Comparison of ENCODE assay signal across 9 mouse cellular contexts in the genomic region with DNA sequence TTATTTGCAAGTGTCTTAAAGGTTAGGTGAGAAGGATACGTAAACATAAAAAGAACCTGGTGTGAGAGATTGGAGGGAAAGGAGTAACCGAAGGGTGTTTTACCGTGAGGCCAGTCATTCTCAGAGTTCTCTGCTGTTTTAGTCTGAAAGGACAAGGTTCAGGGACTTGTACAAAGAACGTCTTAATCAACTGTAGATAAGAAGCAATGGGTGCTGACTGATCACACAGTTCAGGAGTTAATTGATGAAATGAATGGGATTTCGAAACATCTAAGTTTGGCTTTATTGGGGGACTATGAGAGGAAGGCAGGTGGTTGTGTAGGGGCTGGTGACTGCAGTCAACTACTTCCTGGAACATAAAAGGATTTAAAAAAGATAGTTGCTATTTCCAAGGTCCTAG. TPM values are rescaled to one million over a fixed set of nuclear protein-coding genes. Genes with fewer than 3 reads are reported as not detected.
DNase-seq lines count a peak whose midpoint lies in the region; ATAC-seq and TF ChIP-seq lines count a peak whose summit lies in the region.
"Had no signal": no experiment of that assay in that cellular context is flagged by ENCODE, and none has a peak within 500 bp of the region (broad histone marks: within the 10 kb centered on the region; RNA-seq: fewer than 3 reads in every experiment).

No protein-coding gene starts in this region.

- H3K36me3 ChIP-seq in liver, adult 2 months (ENCODE audit: control insufficient read depth, insufficient read depth, low read length): no peaks in the 10 kb centered on the region
- 0 out of 2 replicates have a peak, but pooled peaks cover 3% of the 10 kb centered on the region for H3K36me3 ChIP-seq in embryonic facial prominence, embryonic 13.5 days
- no peaks in the 10 kb centered on the region for H3K36me3 ChIP-seq in intestine, postnatal 0 days (ENCODE audit: control insufficient read depth, insufficient read depth)
- H3K36me3 ChIP-seq in neural tube, embryonic 13.5 days: 0 out of 2 replicates have a peak, but pooled peaks cover 11% of the 10 kb centered on the region

- H3K4me2 ChIP-seq in embryonic facial prominence, embryonic 13.5 days: peak overlapping the region; percentile 83
- H3K4me2 ChIP-seq in intestine, postnatal 0 days (replicated peaks; ENCODE audit: low read depth): peak overlapping the region; percentile 78
- H3K4me2 ChIP-seq in neural tube, embryonic 13.5 days: peak overlapping the region; percentile 90

- H3K27ac ChIP-seq in liver, adult 2 months (replicated peaks; ENCODE audit: insufficient read depth, low read depth, low read length): no peak overlapping the region
- H3K27ac ChIP-seq in embryonic facial prominence, embryonic 13.5 days: no peak overlapping the region
- H3K27ac ChIP-seq in intestine, postnatal 0 days (ENCODE audit: low read depth, low read length): no peak overlapping the region
- peak overlapping the region; percentile 87; the same call in 1 of the 2 replicates for H3K27ac ChIP-seq in neural tube, embryonic 13.5 days (replicated peaks)

- WGBS in liver, adult 2 months: 23% methylated on average over 5 of the region's 5 CpGs
- WGBS in embryonic facial prominence, embryonic 13.5 days: 52% methylated on average over 5 of the region's 5 CpGs
- WGBS in intestine, postnatal 0 days: 27% methylated on average over 5 of the region's 5 CpGs
- WGBS in neural tube, embryonic 13.5 days: 58% methylated on average over 5 of the region's 5 CpGs

- no peak for TF ChIP-seq POLR2A in liver, adult 2 months (IDR thresholded peaks at IDR 0.05; ENCODE audit: extremely low read depth, insufficient read depth, low read length)

- no peak overlapping the region for H3K9ac ChIP-seq in liver, adult 2 months (ENCODE audit: low read depth, low read length)
- H3K9ac ChIP-seq in embryonic facial prominence, embryonic 13.5 days: peak overlapping the region; percentile 87
- H3K9ac ChIP-seq in intestine, postnatal 0 days (ENCODE audit: low read depth, low read length): peak overlapping the region; percentile 67; the same call in 1 of the 2 replicates
- H3K9ac ChIP-seq in neural tube, embryonic 13.5 days: peak overlapping the region; percentile 90

- no peaks in the 10 kb centered on the region for H3K27me3 ChIP-seq in liver, adult 2 months (ENCODE audit: control insufficient read depth, insufficient read depth, low read length)
- no peaks in the 10 kb centered on the region for H3K27me3 ChIP-seq in embryonic facial prominence, embryonic 13.5 days
- H3K27me3 ChIP-seq in intestine, postnatal 0 days (replicated peaks; ENCODE audit: control insufficient read depth, insufficient read depth, low read length): no peaks in the 10 kb centered on the region
- no peaks in the 10 kb centered on the region for H3K27me3 ChIP-seq in neural tube, embryonic 13.5 days

- H3K4me1 ChIP-seq in liver, adult 2 months (ENCODE audit: control insufficient read depth, insufficient read depth, low read length): peaks cover 3% of the 10 kb centered on the region; the same call in 1 of the 2 replicates
- peaks cover 7% of the 10 kb centered on the region for H3K4me1 ChIP-seq in embryonic facial prominence, embryonic 13.5 days
- peaks cover 6% of the 10 kb centered on the region for H3K4me1 ChIP-seq in intestine, postnatal 0 days (replicated peaks; ENCODE audit: control insufficient read depth, insufficient read depth, low read length)
- H3K4me1 ChIP-seq in neural tube, embryonic 13.5 days (replicated peaks): peaks cover 36% of the 10 kb centered on the region

- no peaks in the 10 kb centered on the region for H3K9me3 ChIP-seq in embryonic facial prominence, embryonic 13.5 days
- no peaks in the 10 kb centered on the region for H3K9me3 ChIP-seq in intestine, postnatal 0 days (ENCODE audit: control insufficient read depth)
- H3K9me3 ChIP-seq in neural tube, embryonic 13.5 days: no peaks in the 10 kb centered on the region

- H3K79me2 ChIP-seq in liver, adult 2 months (ENCODE audit: control insufficient read depth, insufficient read depth, low read length): peaks cover 14% of the 10 kb centered on the region; the same call in 1 of the 2 replicates

- peak overlapping the region; percentile 70; the same call in 1 of the 2 replicates for H3K4me3 ChIP-seq in liver, adult 2 months (ENCODE audit: insufficient read depth, low read depth, low read length)
- H3K4me3 ChIP-seq in embryonic facial prominence, embryonic 13.5 days: peak overlapping the region; percentile 82
- peak overlapping the region; percentile 78 for H3K4me3 ChIP-seq in intestine, postnatal 0 days (ENCODE audit: low read depth, low read length)
- peak overlapping the region; percentile 82 for H3K4me3 ChIP-seq in neural tube, embryonic 13.5 days

- no peak for TF ChIP-seq CTCF in liver, adult 2 months (IDR thresholded peaks at IDR 0.05; ENCODE audit: low read depth, low read length)
- no peak for TF ChIP-seq CTCF in intestine, postnatal 0 days (IDR thresholded peaks at IDR 0.05; ENCODE audit: low read depth)

- no peak for ATAC-seq in embryonic facial prominence, embryonic 13.5 days (ENCODE audit: insufficient number of reproducible peaks, insufficient read depth, low FRiP score, low TSS enrichment, low read depth)
- ATAC-seq in intestine, postnatal 0 days: peak; percentile 70
- no peak for ATAC-seq in neural tube, embryonic 13.5 days (ENCODE audit: low read depth)

- peak; percentile 28 for DNase-seq in liver, adult 2 months (ENCODE audit: extremely low read depth, low read depth, low spot score)
- DNase-seq in liver: no peak
- DNase-seq in right cerebral cortex, adult 2 months (ENCODE audit: low spot score in 2 of 2): no peak
- no peak for DNase-seq in urinary bladder, postnatal 4 days (ENCODE audit: low spot score in 2 of 2)
- DNase-seq in layer of hippocampus, postnatal 14 days (ENCODE audit: low spot score in 2 of 2): no peak
- DNase-seq: adrenal gland, adult 2 months had no signal

RNA-seq across cellular contexts. Expression of a gene that starts 0.9 kb away (rescaled TPM):
- 9.3 and 11.2 TPM in 2 replicates for total RNA-seq in liver, adult 2 months (2014; rRNA removed)
- polyA plus RNA-seq in liver, adult 2 months (2012; rRNA removed): 2.3 and 2.5 TPM in 2 replicates
- 15.0 and 16.2 TPM in 2 replicates for polyA plus RNA-seq in embryonic facial prominence, embryonic 13.5 days (2015; fragmentation: Nextera tagmentation; extraction: Ambion mirVana)
- 42.8 and 47.4 TPM in 2 replicates for polyA plus RNA-seq in intestine, postnatal 0 days (2015; fragmentation: Nextera tagmentation; extraction: Ambion mirVana)
- polyA plus RNA-seq in neural tube, embryonic 13.5 days (2015; fragmentation: Nextera tagmentation; extraction: Ambion mirVana): 24.6 and 26.5 TPM in 2 replicates
- 10 to 100 TPM; 30.2 to 32.3 TPM for total RNA-seq in layer of hippocampus, postnatal 14 days (2021)
